Mouse (Mus musculus) T-cell, adult 2 months (primary cell): ENCODE data around the gene Cacng5.

Source experiments
- DNase-seq: peaks from one replicate; pipeline ENCODE4 v3.0.0; 2022; ENCODE audit warnings: low spot score

Gene Cacng5

DNA sequence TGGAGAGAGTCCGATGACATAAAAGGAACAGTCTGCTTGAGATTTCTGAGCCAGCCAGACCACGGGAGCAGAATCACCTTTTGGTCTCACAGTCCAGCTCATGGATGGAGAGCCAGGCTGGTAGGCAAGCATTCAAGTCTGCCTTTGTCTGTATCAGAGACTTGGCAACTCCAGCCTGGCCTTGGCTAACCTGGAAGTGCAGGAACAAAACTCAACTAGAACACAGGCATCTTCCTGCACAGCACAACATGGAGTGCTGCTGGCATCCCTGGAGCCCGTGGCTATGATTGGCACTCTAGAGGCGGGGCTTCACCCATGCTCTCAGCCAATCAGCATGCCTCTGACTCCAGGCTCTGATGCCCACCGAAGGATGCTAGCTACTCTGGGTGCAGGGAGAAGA lies 38.0 kb downstream of the Cacng5 start:
- no peak for DNase-seq

DNA sequence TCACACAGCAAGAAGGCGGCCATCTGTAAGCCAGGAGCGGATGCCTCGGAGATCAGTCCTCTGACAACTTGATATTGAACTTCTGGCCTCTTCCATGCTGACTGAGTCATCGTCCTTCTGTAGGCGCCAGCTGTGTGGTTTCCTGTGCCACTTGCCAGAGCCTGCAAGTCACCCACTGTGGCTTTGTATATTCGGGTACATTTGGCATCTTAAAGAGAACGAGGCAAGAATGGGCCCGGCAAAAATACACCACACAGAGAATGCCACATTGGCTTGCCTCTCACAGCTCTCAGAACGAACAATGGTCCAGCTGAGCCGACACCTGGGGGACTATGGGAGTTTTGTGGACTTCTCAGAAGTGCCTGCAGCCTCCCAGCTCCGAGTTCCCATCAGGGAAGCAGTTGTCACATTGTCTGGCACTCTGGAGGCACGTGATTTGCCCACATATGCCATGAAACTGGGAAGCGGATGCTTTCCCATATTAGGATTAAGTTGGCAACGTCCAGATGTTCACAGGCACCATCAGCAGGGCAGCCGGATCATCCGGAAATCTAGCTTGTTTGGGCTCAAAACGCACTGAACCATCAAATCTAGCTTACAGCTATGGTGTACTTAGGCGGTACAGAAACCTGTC lies 38.9 kb downstream of the Cacng5 start:
- no peak for DNase-seq

DNA sequence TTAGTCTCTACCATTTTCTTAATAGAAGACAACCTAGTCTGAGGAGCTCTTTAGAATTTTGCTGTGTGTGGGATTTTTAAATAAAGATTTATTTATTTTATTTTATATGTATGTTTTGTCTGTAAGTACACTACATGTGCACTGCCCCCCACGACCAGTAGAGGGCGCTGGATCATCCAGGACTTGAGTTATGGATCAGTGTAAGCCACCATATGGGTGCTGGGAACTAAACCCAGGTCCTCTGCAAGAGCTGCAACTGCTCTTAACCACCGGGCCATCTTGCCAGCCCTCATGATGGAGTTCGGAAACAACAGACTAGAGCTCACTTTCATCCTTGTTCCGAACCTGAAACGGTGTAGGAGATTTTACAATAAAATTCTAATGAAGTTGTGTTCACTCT lies 42.1 kb downstream of the Cacng5 start:
- DNase-seq, result no peak

DNA sequence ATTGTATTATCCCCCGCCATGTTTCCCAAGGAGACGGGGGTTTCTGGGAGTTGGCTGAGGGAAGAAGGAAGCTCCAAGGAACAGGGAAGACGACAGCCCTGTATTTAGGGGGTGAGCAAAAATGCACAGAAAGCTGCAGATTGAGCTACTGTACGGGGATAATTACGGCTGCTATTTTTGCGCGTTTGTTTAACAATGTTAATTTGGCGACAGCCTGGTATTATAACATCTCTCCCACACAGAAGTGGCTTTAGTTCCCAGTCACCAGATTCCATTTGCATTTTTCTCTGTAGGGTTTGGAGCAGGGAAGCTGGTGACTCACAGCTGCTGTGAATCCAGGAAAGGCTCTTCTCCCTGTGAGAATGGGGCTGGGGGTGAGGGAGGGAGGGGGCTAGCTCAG lies 47.3 kb downstream of the Cacng5 start:
- no peak for DNase-seq

DNA sequence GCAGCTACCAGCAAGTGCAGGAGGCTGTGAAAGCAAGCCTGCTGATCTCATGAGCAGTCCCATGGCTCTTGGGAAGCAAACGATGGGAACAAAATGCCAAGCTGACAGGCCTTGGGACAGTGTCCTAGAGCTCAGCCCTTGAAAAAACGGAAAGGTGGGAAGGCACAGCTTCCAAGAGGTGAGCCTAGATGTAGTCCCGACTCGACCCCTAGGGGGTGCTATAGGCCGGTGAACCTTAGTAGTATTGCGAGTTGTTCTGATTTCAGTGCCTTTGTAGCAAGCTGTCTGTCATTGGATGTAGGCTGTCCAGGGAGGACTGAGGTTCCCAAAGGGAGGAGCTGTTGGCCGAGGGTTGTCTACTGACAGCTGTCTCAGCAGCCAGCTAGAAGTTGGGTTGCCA lies 49.7 kb downstream of the Cacng5 start:
- peak; percentile 23 for DNase-seq

DNA sequence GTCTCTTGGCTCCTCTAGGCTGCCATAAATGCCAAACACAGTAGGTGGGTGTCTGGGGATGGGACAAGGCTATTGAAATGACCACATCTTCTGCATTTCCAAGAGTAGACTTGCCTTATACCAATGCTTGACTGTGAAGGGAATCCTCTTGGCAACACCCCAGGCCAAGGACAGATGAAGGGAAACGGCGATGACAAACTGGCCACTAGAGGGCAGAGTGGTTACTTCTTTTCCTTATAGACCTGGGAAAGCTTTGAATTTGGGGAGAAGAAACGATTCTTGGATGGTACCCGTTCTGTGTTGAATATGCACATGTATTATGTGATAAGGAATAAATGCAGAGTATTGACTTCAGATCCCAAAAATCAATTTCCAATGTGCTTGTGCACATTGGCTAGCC lies 50.8 kb downstream of the Cacng5 start:
- DNase-seq, result no peak

DNA sequence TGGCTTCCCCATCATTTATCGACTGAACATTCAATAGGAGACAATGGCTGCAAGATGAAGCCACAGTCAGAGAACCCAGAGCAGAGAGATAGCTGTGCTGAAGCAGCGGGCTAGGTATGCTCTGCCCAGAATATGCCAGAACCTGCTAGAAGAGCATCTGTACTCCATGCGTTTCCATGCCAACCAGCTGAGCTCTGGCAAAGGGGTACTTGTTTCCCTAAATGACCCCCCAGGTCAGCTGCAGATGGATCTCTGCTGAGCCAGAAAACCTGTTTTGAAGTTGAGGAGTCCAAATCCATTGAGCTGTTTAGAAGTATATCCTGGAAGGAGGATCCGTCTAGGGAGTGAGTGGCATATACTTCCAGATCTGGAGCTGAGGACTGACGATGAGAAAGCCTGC lies 53.1 kb downstream of the Cacng5 start:
- DNase-seq, result no peak

DNA sequence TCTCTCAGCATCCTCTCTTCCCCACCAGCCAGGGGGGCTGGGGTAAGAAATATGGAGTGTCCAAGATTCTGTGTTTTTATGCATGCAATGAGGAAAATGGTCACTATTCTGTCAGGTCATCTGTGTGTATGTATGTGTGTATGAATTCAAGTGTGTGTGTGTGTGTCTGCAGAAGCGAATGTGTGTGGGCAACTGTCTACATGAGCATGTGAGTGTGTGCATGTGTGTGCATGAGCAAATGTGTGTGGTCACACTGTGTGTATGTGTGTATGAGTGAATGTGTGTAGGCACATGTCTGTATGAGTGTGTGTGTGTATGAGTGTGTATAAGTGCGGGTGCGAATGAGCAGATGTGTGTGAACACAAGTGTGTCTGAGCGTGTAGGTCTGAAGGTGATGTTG lies 55.0 kb downstream of the Cacng5 start:
- DNase-seq, result no peak

DNA sequence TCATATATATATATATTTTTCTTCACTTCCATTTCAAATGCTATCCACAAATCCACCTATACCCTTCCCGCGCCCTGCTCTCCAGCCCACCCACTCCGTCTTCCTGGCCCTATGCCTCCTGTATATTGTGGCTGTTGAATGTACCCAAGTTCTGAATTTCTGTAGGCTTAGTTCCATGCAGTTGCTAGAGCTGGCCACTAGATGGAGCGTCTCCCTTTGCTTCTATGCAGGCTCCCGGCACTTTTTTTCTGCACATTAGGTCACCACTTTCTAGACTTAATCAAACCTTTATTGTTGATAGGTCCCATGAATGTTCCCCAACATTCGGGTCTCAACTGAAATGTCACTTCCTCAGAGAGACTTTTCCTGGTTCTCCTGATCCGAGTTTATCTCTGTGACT lies 55.6 kb downstream of the Cacng5 start:
- no peak for DNase-seq

DNA sequence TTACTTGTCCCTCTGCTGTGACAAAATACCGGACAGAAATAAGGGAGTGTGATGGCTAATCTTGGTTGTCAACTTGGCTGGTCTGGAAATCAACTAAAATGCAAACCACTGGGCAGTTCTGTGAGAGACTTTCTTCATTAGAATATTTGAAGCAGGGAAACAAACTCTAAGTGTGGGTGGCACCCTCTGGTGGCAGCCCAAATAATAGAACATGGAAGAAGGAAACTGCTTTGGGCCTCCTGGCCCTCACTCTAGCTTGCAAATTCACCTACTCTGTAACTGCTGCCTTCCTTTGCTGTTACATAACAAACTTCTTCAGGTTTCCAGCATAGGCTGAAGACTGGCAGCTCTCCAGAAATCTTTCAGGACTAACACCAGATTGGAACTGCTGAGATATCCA lies 61.8 kb downstream of the Cacng5 start:
- no peak for DNase-seq

DNA sequence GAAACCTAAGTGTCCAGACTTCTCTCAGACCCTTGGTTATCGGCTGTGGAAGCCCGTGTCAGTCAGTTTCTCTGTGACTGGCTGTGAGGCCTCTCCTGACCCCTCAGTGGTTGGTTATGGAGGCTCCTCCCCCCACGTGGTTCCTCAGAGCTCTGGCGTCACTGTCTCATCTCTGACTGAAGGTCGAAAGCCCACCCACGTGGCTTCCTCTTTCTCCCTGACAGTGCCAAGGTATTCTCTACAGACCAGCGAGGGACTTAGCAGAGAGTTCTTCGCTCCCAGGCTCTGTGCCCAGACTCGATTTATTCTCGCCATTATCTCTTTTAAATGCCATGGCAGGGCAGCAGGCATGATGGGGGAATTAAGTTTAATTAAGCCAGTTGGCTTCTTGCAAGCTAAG lies 65.2 kb downstream of the Cacng5 start:
- no peak for DNase-seq

DNA sequence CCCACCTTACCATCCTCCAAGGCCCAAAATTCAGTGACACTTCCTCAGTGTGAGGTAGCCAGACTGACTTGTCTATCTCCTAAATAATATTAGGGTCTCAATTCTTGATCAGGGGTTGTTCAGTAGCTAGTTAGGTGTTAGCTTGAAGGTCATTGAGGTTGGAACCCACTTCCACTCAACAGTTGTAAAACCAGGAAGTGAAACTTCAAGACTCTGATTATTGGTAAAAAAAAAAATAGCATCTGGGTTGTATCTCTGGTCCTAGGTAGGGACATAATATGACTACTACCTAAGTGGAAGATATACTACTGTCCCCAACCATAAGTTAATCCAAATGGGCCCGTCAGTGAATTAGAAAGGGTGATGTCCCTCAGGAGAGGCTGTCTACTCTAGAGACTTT lies 70.7 kb downstream of the Cacng5 start:
- no peak for DNase-seq

DNA sequence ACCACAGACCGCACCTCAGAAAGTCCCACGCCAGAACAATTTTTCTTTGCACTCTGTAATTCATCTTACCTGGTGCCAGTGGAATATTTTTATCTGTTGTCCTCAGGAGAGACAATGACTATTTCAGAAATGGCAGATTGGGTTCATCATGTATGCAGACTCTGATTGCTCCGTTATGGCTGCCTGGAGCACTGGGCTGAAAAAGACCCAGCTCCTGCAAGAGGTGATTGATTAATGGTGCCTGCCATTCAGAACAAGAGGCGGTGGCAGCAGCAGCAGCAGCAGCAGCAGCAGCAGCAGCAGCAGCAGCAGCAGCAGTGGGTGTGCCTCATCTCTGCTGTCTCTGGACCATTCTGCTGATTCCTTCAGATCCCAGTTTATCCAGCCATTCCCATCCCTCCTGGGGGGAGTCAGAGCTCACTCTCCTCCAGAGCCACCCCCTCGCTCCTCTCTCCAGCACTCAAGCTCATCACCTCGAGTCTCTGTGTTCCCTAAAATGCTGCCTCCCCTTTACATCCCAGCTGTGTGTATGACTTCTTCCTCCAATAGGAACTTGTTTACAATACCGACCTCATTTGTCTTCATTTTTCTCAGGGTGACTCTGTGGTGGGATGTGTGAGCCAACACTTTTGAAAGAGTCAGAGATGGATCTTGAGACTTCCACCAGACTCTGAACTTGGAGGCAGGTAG lies 81.4 kb downstream of the Cacng5 start:
- no peak for DNase-seq
